Mouse (Mus musculus) liver, adult (tissue): Measurements from ENCODE around the gene Fuca1.

Experiments
- GATA4 ChIP-seq: IDR thresholded peaks from 2 replicates; pipeline ENCODE4 v1.6.1; 2014; ENCODE audit warnings: mild to moderate bottlenecking, low read length; ENCODE audit not compliant: insufficient replicate concordance

The Fuca1 gene

GRCm38 (mm10) chr4:135926861-135927260 lies 6.3 kb downstream of the Fuca1 start:
- no peak for TF ChIP-seq GATA4

- no peak for TF ChIP-seq GATA4
These were observed 7.8 kb downstream of the Fuca1 start for GRCm38 (mm10) chr4:135928376-135928775.

- TF ChIP-seq GATA4 = no peak
These were observed 8.9 kb downstream of the Fuca1 start for GRCm38 (mm10) chr4:135929405-135929804.

GRCm38 (mm10) chr4:135929828-135930227 lies 9.3 kb downstream of the Fuca1 start:
- TF ChIP-seq GATA4 = no peak

- TF ChIP-seq GATA4 = no peak
These were observed 9.7 kb downstream of the Fuca1 start for GRCm38 (mm10) chr4:135930239-135930638.

- TF ChIP-seq GATA4 = no peak
These were observed 11.3 kb downstream of the Fuca1 start for GRCm38 (mm10) chr4:135931832-135932231.

- no peak for TF ChIP-seq GATA4
These were observed 14.4 kb downstream of the Fuca1 start for GRCm38 (mm10) chr4:135934708-135935500.

GRCm38 (mm10) chr4:135935502-135935901 lies 15.0 kb downstream of the Fuca1 start:
- TF ChIP-seq GATA4 = no peak

- no peak for TF ChIP-seq GATA4
These were observed 18.3 kb downstream of the Fuca1 start for GRCm38 (mm10) chr4:135938858-135939257.

- TF ChIP-seq GATA4 = no peak
These were observed 21.7 kb downstream of the Fuca1 start for GRCm38 (mm10) chr4:135942193-135942592.

GRCm38 (mm10) chr4:135943389-135943788 lies 22.9 kb downstream of the Fuca1 start:
- peak; percentile 35; the same call in 1 of the 2 replicates for TF ChIP-seq GATA4

GRCm38 (mm10) chr4:135945706-135946105 lies 25.2 kb downstream of the Fuca1 start:
- no peak for TF ChIP-seq GATA4

- no peak for TF ChIP-seq GATA4
These were observed 25.7 kb downstream of the Fuca1 start, which contains the start of gene Hmgcl for GRCm38 (mm10) chr4:135946278-135946658. Gene Hmgcl, plus strand, starts transcription at chr4:135946448.

- no peak for TF ChIP-seq GATA4
These were observed 26.2 kb downstream of the Fuca1 start for GRCm38 (mm10) chr4:135946659-135947301.

- no peak for TF ChIP-seq GATA4
These were observed 27.6 kb downstream of the Fuca1 start for GRCm38 (mm10) chr4:135948142-135948541.

GRCm38 (mm10) chr4:135949475-135949874 lies 28.9 kb downstream of the Fuca1 start:
- TF ChIP-seq GATA4 = no peak
